Mouse (Mus musculus) gastrocnemius, adult 8-10 months (tissue): Measurements from ENCODE around the gene Trim65. TPM values are rescaled to one million over a fixed set of nuclear protein-coding genes. Genes with fewer than 3 reads are reported as not detected.

Experiments used
- DNase-seq, 2 experiments: peaks; one replicate each; pipeline ENCODE4 v3.0.0; 2022; ENCODE audit warnings: low spot score in 2 of 2
- total RNA-seq, 4 experiments: library from RNA; stranded (reverse); gene quantifications; 2 replicates each; pipeline ENCODE4 v1.2.4; 2022

Gene Trim65
- 1 to 10 TPM; 3.4 to 4.5 (median 4.0) TPM for total RNA-seq

DNA sequence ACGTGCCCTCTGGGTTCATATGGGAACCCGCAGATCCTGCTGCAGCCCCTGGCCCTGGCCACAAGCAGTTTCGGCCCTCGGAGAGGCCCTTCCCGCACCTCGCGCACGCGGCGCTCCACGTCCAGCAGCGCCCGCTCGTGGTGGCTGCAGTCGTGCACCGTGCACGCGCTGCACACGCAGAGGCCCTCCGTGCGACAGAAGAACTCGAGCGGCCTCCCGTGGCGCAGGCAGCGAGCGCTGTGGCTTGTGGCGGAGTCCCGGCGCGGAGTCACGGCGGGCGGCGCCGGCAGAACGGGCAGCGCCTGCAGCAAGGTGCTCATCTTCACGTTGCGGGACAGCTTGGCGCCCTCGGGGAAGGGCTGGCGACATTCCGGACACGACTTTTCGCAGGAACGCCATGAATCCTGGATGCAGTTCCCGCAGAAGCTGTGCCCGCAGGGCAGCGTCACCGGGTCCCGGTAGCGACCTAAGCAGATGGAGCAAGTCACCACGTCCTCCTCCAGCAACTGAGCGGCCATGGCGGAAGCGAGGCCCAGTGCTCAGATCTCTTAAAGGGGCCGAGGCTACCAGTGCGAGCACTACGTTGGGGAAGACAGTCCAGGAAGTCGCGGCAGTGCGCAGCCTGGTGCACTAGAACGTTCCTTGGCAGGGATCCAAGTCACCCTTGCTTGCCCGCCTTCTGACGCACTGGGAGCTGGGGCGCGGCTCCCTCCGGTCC lies at the start of gene Trim65:
Gene Trim65 (minus strand): TSS at position 641 of the 718 bp plus-strand sequence.
- DNase-seq = peak; percentile 72 to 86

DNA sequence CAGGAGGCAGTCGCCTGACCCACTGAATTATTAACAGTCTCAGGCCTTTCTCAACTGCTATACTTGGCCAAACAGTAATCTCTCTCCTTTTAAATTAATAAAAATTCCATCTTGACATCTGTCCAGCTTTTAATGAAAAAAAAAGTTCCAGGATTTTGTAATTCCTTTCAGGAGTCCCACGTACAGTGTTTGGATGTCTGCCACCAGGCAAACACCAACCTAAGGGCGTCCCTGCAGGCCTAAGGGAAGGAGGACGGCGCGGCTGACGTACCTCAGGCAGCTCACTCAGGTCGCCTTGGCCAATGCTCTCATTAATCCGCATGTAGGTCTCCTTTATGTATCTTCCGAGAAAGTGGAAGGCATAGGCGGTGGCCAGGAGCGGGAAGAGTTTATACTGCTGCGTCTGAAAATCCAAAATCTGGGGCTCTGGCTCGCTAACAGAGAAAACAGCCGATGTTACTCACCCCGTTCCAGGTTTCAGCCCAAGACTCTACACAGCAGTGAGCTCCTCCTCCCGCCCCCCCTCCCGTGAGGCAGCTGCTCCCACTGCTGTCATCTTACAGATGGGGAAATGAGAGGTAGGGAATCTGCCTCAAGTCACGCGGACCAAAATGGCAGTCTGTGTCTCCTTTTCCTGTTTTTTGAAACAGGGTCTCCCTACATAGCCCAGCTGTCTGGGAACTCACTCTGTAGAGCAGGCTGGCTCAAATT lies 47.6 kb upstream of the Trim65 start:
- DNase-seq = no peak

DNA sequence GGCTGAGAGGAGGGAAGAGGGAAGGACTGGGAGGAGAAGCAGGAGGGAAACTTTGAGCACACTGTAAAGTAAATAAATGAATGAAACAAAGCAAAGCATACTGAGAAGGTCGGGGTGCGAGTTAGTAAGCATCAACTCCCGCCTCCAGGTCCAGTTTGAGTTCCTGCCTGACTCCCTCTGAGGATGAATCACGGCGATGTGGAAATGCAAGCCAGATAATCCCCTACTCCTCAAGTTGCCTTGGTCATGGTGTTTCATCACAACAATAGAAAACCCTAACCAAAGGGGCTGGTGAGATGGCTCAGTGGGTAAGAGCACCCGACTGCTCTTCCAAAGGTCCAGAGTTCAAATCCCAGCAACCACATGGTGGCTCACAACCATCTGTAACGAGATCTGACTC lies 45.1 kb upstream of the Trim65 start:
- DNase-seq = no peak

DNA sequence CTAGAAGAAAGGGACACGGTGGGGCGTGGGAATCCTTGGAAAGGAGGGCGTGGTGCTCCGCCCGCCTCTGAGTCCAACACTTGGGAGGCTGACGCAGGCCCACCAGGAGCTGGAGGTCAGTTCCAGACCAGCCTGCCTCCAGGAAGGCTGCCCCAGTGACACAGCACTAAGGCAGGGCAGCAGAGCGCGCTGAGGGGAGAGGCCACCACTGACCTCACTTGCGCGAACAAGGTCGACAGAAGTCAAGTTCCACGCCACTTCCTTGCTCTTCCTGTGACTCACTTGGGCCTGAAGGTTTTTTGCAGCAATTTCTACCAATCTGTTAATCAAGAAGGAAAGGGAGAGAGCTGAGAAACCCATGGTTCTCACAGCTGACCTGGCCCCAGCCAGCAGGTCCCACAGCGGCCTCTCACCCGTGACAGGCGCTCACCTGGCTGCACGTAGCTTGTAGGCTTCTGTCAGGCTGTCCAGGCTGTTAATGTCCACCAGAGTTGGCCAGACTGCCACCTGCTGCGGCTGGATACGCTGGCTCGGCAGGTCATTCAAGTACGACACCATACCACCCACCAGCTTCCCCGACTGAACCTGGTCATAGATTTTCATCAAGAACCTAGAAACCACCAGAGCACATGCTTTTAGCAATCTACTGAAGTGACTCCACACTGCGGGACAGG lies 44.0 kb upstream of the Trim65 start:
- no peak for DNase-seq

DNA sequence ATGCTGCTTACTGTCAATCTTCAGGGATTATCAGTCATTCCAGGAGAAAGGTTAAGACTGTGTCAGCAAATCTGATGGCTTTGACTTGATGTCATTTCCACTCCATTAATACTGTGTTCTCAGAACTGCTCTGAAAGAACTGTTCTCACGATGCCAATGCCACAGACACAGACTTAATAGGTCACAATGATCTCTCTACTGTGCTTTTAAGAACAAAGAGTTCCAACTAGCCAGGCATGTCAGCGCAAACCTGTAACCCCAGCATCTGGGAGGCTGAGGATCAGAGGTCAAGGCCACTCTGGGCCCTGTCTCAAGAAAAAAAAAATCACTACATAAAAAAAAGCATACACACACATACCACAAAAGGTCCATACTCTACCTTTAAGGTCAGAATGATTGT lies 41.0 kb upstream of the Trim65 start:
- no peak for DNase-seq

DNA sequence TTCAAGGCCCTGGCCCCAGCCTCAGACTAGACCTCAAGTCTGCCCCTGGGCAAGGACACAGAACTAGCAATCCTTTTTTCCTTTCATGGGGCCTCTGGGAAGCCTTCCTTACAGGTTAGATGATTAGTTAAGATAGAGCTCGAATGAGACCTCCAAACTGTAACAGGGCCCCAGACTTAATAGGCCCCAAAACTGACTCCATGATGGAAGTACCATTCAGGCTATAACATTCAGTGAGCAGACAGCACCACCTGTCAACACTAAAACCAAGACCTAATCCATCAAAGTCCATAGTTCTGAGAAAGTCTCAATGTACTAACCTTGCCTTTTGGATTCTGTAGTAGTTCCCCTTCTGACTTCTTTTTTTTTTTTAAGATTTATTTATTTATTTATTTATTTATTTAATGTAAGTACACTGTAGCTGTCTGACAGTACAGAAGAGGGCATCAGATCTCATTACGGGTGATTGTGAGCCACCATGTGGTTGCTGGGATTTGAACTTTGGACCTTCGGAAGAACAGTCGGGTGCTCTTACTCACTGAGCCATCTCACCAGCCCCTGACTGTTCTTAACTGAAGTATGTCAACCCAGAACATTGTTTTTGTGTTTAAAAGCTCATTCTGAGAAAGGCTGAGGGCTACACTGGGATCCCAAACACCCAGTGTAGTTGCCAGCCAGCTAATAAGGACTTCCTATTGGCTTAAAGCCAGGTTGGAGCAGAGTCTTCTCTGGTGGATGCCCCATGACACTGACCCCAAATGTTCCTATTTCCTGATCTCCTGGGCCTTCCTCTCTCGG lies 39.3 kb upstream of the Trim65 start:
- DNase-seq = no peak

DNA sequence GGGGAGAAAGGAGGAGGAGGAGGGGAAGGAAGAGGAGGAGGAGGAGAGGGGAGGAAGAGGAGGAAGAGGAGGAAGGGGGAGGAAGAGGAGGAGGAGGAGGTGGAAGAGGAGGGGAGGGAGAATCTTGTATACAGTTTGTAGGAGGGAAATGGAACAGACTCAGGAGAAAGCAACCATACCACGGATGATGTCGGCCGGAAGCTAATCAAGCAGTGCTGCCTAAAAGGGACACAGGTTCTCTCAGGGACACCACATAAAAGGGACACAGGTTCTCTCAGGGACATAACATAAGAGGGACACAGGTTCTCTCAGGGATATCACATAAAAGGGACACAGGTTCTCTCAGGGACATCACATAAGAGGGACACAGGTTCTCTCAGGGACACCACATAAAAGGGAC lies 38.3 kb upstream of the Trim65 start:
- DNase-seq = no peak

DNA sequence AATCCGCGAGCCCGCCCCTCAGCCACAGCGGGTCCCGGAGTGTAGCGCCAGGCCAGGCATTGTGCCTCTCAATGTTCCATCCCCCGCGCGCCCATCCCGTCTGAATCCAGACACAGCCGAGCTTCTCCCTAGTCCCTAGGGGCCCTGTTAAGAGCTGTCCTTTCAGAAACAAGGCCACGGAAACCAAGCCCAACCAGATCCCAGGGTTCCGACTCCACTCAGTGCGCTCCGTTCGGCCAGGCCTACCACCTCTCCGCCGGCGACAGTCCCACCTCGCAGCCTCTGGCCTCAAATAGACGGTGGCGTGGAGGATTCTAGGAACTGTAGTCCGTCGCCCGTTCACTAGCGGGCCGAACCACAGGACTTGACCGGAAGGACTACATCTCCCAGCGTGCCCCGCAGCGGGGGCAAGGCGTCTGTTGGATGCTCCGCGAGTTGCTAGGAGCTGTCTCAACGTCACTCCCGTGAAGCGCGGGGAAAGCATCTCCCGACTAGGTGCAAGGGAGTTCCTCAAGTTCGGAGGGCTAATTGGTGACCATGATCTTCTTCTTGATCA lies 37.0 kb upstream of the Trim65 start, which contains the start of gene Fbf1:
Gene Fbf1 (minus strand): TSS at position 283 of the 556 bp plus-strand sequence.
- DNase-seq = peak; percentile 85 to 89

DNA sequence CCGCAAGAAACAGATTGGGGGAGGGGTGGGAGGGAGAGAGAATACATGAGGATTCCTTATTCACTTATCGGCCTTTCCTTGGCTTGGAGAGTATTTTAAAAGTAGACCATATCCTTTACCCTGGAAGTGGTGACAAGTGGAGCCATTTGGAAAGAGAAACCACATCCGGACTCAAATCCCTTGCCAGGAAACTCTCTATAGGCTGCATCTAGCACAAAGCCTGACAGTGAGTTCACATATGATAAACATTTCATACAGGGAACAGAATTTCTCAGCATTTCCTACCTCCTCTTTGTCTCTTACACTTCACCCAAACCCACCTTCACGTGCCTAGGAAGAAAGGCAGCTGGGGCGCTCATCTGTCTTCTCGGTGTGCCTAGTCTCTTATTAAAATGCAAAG lies 36.3 kb upstream of the Trim65 start:
- DNase-seq = no peak

DNA sequence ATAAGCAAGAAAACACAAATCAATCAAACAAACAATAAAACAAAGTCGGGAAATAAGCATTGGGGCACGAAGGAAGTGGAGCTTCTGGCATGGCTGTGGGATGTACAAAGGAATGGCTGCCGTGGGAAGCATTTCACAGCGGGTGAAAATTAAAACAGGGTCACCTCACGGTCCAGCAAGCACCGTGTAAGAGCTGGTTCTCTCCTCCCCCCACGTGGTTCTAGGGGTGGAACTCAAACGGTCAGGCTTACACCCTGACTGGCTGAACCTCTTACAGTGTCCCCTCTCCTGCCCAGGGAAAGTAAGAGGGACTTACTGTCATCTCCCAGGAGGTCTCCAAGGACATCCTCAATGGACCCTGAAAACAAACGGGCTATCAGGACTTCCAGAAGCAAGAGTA lies 32.1 kb upstream of the Trim65 start:
- no peak for DNase-seq

DNA sequence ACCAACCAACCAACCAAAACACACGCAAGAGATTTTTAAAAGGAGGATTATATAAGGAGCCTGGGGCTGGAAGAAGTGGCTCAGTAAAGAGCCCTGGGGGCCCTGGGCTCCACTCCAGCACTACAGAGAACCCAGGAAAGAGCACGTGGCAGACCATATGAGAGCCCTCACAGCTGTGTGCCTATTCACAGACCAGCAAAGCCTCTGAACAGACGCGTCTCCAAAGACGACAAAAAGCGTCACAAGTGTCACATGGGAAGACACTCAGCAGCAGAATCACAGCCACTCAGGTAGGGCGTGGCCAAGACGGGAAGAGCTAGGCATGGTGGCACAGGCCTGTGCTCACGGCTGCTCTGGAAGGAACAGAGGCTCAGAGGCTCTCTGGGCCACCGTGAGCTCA lies 31.2 kb upstream of the Trim65 start:
- DNase-seq = no peak

DNA sequence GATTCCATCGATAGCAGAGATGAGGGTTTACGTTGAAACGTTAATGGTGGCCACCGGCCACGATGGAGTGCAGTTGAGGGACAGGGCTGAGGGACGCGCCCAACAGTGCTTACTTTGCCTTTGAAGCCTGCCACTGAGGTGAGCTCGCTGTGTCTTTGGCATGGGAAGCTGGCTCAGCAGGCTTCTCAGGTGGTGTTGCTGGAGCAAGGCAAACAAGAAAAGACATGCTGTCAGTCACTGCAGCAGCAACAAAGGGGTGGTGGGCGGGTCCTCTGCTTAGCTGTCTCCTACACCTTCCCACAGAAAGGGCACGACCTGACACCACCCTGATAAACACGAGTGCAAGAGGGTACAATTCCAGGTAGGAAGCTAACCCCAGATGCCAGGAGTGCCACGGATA lies 30.4 kb upstream of the Trim65 start:
- DNase-seq = no peak

DNA sequence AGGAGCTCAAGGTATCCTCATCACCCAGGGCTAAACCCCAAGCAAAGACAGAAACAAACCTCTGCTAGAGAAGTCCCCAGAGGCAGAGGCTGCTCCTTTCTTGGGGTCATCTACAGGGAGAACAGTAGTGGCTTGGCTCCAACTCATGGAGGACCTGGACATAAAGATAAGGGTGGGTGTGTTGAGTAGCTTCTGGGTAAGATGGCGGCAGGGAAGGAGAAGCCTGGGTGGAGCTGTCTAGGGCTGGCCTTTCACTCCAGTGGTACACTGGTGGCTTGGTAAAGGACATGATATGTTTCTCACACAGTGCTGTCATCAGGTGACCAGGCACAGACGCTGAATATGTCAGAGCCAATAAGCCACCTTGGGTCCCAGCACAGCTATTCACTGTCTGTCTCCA lies 20.0 kb upstream of the Trim65 start:
- no peak for DNase-seq

DNA sequence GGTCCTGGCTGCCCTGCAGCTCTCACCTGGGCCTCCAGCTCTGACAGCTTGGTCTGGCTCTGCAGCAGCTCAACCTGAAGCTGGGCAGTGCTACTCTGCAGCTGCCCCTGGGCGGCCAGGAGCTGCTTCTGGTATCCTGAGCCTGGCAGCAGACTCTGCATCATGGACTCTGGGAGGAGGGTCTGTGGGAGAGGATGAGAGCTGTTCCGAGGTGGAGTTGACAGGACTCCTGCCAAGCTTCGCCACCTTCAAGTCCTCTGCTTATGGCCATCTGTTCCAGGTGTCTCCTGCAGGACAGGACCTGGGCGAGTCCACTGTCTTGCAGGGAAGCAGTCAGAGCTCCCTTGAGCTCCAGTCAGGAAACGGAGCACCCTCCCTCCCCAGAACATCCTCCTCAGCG lies 18.4 kb upstream of the Trim65 start:
- no peak for DNase-seq

DNA sequence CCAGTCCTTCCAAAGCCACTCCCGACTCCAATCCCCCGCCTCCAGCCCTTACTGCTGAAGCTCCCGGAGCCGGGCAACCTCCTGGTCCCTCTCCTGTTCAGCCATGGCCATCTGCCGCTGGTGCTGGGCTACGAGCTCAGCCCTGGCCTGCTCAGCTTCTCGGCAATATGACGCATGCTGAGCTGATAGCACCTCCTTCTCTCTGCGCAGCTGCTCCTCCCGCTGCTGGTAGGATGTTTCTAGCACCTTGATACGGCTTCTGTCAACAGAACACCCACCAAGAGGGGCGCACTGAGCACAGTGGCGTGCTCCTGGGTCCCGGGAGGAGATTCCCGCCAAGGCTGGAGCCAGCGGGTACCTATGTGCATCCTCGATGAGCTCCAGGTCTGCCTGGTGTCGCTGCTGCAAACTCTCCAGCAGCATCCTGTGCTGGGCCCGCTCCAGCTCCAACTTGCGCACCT lies 17.9 kb upstream of the Trim65 start:
- no peak for DNase-seq

DNA sequence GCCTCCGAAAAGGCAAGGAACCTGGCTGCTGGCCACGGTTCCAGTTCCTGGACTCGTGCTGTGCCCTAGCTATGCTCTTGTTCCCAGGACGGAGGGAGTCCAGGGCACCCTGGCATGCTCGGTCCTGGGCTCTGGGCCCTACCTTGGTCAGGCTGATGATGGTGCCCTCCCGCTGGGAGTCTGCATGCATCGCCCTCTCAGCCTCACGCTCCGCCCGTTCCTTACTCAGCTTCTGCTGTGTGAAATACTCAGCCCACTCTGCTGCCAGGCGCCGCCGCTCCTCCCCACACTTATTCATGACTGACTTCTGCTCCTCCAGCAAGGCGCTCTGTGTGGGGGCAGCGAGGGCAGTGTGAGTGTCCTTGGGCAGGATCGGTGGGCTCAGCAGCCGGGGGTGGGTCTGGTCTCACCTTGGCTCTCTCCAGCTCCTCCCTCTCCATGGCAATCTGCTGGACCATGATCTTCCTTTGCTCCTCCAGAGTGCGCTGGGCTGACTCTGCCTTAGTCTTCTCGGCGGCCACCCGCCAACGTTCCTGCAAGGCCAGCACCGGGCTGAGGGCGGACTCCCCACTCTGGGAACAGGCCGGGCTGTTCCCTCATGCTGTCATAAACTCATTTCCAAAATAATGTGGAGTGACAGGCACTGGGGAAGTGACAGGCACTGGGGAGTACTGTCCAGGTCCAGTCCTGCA lies 15.5 kb upstream of the Trim65 start:
- no peak for DNase-seq

DNA sequence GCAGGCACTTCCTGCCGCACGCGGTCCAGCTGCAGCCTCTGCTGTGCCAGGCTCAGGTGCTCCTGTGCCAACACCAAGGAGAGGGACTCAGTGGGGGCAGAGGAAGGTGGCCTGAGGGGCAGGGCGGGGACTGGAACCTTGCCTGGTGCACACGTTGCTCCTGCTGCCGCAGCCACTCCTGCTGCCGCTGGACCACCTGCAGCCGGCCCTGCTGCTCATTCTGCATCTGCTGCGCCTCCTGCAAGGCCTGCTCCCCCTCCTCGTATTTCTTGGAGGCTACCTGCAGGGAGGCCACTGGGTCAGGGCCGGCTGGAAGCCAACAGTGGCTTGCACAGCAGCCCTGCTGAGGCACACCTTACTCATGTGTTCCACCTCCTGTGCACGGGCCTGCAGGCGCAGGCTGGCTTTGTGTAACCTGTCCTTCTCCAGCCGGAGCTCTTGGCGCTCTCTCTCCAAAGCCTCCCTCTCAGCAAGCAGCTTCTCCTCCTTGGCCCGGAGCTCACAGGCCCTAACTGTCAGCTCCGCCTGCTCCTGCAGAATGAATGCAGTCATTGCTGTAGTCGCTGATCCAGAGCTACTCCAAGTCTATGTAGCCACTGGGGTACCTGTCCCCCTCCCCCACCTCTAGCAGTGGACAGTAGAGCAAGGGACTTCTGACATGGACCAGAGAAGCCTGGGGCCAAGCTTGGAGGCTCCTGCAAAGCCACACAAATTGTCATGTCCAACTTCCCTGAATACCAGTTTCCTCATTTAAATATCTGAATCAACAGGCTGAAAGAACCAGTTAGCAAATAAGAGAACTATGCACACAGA lies 14.8 kb upstream of the Trim65 start:
- no peak for DNase-seq

DNA sequence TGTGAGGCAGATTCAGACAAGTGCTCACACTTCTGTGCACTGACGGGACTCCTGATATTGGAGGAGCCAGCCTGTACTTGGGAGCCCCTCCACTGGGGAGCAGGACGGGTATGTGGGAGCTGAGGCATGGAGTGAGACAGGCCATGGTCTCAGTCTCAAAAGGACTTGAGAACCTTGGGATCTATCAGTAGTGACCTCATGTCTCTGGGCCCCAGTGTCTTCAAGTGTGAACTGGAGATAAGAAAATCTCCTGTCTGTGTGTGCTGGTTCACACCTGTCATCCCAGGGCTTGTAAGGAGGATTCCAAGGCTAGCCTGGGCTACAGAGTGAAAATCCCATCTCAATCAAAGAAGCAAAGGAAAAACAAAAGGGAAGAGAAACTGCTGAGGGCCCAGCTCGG lies 12.5 kb upstream of the Trim65 start:
- no peak for DNase-seq

DNA sequence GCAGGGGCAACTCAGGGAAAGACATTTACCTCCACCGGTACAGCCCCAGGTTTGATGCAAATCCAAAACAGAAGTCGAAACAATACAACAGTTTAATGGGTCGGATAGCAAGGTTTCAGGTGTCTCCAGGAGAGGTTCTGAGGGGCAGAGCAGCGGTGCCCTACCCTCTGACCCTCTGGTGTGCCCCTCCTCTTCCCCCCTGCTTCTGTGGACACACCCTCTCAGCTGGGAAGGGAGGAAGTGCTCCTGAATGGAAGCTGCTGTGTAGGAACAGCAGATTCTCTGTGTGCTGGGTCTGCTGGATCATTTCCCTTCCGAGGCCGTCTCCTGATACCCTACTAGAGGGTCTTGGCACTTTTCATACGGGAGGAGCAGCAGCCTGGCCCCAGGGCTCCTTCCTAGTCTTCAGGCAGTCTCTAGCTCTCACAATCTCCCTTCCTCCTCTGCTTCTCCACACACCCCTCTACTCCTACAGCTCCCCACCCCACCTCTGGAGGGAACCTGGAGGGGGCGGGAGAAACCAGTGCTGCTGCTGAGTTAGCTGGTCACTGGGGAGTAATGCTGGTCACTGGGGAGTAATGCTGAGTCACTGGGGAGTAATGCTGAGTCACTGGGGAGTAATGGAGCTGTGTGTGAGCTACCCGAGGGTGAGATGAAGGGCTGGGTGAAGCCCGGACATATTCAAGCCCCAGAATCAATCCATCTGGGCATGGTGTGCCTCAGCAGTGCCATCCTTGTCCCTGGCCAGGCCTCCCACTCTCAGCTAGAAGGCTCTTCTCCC lies 11.5 kb upstream of the Trim65 start:
- DNase-seq = no peak
